Mouse (Mus musculus) adrenal gland, postnatal 36 days (tissue): ENCODE results near the gene Ap3b1. TPM values are rescaled to one million over a fixed set of nuclear protein-coding genes. Genes with fewer than 3 reads are reported as not detected.

ENCODE experiments used
- DNase-seq, 2 experiments: peaks; one replicate each; pipeline ENCODE4 v3.0.0; 2021; ENCODE audit warnings: mixed read lengths in 1 of 2
- total RNA-seq, 2 experiments: library from RNA; stranded (reverse); gene quantifications; 2 replicates each; pipeline ENCODE4 v1.2.3; 2021

The Ap3b1 gene
- total RNA-seq, 2 experiments from 2014 or later = 41.9 to 45.0 TPM

- DNase-seq = no peak
Measured at GRCm38 (mm10) chr13:94539851-94540646, 181.3 kb downstream of the Ap3b1 start.

- DNase-seq = no peak
Measured at GRCm38 (mm10) chr13:94542061-94542460, 183.3 kb downstream of the Ap3b1 start.

- DNase-seq = no peak
Measured at GRCm38 (mm10) chr13:94544211-94544610, 185.5 kb downstream of the Ap3b1 start.

GRCm38 (mm10) chr13:94545739-94546138, 187.0 kb downstream of the Ap3b1 start:
- DNase-seq = no peak

GRCm38 (mm10) chr13:94546246-94546645, 187.5 kb downstream of the Ap3b1 start:
- DNase-seq = no peak

- DNase-seq = no peak
Measured at GRCm38 (mm10) chr13:94549580-94549979, 190.8 kb downstream of the Ap3b1 start.

GRCm38 (mm10) chr13:94550037-94550436, 191.3 kb downstream of the Ap3b1 start:
- no peak for DNase-seq

GRCm38 (mm10) chr13:94560011-94560410, 201.3 kb downstream of the Ap3b1 start:
- DNase-seq = peak; percentile 79 to 87

- no peak for DNase-seq
Measured at GRCm38 (mm10) chr13:94560878-94561277, 202.1 kb downstream of the Ap3b1 start.

GRCm38 (mm10) chr13:94562652-94563339, 204.0 kb downstream of the Ap3b1 start:
- no peak for DNase-seq

- DNase-seq = no peak
Measured at GRCm38 (mm10) chr13:94563836-94564235, 205.1 kb downstream of the Ap3b1 start.

- DNase-seq = no peak
Measured at GRCm38 (mm10) chr13:94564351-94564994, 205.7 kb downstream of the Ap3b1 start.

- no peak for DNase-seq
Measured at GRCm38 (mm10) chr13:94565176-94565575, 206.4 kb downstream of the Ap3b1 start.

GRCm38 (mm10) chr13:94565616-94566015, 206.9 kb downstream of the Ap3b1 start:
- DNase-seq = no peak

- no peak for DNase-seq
Measured at GRCm38 (mm10) chr13:94567739-94568138, 209.0 kb downstream of the Ap3b1 start.

GRCm38 (mm10) chr13:94571001-94571400, 212.2 kb downstream of the Ap3b1 start:
- DNase-seq = no peak

- DNase-seq = no peak
Measured at GRCm38 (mm10) chr13:94573356-94573755, 214.6 kb downstream of the Ap3b1 start.

GRCm38 (mm10) chr13:94573833-94574232, 215.1 kb downstream of the Ap3b1 start:
- no peak for DNase-seq

GRCm38 (mm10) chr13:94575607-94576398, 217.0 kb downstream of the Ap3b1 start:
- DNase-seq = no peak

- DNase-seq = no peak
Measured at GRCm38 (mm10) chr13:94576399-94577176, 217.8 kb downstream of the Ap3b1 start.

- DNase-seq = no peak
Measured at GRCm38 (mm10) chr13:94577177-94577540, 218.4 kb downstream of the Ap3b1 start.
